Mouse (Mus musculus) liver, postnatal 0 days (tissue): ENCODE data around the gene Hps5.
A peak's percentile ranks its signal among the peaks of the same experiment; 100 is the strongest.

Experiments used
- CTCF ChIP-seq: sonication (generic); IDR thresholded peaks from 2 replicates; pipeline ENCODE4 v1.5.1; 2016; ENCODE audit warnings: antibody characterized with exemption, low read depth
- EP300 ChIP-seq: IDR thresholded peaks from 2 replicates; pipeline ENCODE4 v1.6.1; 2016; ENCODE audit warnings: antibody characterized with exemption, low read depth, mild to moderate bottlenecking

DNA sequence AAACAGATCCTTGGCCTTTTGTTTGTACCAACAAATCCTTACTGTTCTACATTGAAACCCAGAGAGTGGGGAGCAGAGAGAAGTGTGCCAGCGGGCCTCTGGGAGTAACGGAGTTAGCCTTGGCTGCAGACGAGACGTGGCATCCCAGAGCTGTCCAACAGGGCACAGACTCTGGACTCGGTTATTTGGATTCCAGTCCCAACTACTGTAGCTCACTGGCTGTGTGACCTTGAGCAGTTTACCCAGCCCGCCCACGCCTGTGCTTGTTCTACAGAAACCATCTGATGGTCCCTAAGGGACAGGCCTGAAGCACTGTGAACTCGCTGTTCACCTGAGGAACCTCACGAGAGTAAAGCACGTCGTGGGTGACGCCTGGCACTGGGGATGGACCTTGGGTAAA is 34.0 kb upstream of the Hps5 start:
- TF ChIP-seq CTCF (no peak), EP300 (peak; percentile 73; the same call in 1 of the 2 replicates)
